Mouse (Mus musculus) erythroblast, adult 5-6 weeks (primary cell): Measurements from ENCODE around the gene Polr1d. TPM values are rescaled to one million over a fixed set of nuclear protein-coding genes. Genes with fewer than 3 reads are reported as not detected.

Source experiments
- ATAC-seq: replicated peaks from 2 replicates; pipeline ENCODE4 v1.8.0; 2016; ENCODE audit warnings: moderate number of reproducible peaks, mild to moderate bottlenecking, moderate TSS enrichment, inconsistent platforms; ENCODE audit not compliant: poor library complexity, low FRiP score, severe bottlenecking
- total RNA-seq, 2 experiments: library from RNA; stranded (forward) in 1 of 2; stranded (reverse) in 1 of 2; fragments of 150-400 nt in 1 of 2; fragments of 200-764, 138-1000 nt in 1 of 2; gene quantifications; 2 replicates each; pipeline versions ENCODE4 v1.2.3 to v1.2.4; 2015 to 2017; ENCODE audit warnings: low replicate concordance in 2 of 2

Gene Polr1d
- total RNA-seq, 2 experiments from 2014 or later = 26.9 to 27.9 TPM

DNA sequence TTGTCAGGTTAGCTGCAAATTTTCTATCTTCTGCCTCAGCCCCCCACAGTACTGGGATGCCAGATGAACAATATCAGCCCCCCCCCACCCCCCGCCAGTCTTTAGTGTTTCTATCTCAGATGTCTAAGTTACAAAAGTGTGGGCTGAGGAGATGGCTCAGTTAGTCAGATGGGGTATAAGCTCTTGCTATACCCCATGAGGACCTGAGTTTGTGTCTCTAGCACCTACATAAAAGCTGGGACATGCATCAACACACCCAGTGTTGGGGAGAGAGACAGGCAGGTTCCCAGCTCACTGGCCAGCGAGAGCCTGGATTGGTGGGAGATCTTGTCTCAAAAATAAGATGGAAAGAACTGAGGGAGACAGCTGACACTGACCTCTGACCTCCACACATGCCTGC is 52.6 kb downstream of the Polr1d start:
- ATAC-seq = no peak

- no peak for ATAC-seq
Observed at GRCm38 (mm10) chr5:147131912-147132311, 55.1 kb downstream of the Polr1d start.

- ATAC-seq = no peak
Observed at GRCm38 (mm10) chr5:147133662-147134061, 56.8 kb downstream of the Polr1d start.

DNA sequence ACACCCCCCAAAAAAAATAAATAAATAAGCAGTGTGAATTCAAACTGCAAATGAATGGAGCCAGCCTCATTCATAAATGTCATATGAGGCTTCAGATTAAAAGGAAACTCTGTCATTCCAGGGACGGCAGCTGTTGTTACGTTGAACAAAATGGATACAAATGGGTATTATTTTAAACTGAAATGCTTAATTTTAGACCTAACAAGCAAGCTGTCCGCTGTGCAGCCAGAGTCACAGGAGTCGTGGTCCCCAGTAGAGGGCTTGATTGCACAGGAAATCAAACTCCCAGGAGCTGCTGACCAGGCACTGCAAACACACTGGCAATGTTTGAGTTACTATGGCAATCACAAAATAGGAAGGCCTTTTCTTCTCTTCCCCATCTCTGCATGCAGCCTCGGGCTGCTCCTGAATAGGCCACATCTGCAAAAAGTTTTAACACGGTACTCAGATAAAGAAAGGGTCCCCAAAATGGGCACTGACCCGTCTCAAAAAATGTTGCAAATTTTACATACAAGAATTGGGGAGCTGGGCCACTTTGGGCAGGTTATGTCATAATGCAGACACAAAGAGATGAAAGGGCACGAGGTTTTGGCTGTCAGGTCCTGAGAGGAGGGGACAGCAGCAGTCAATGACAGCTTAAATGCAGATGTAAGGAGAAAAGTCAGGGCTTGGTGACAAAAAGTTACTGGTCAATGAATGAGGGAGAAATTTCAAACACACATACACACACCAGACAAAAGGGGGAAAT is 57.7 kb downstream of the Polr1d start:
- ATAC-seq = no peak

DNA sequence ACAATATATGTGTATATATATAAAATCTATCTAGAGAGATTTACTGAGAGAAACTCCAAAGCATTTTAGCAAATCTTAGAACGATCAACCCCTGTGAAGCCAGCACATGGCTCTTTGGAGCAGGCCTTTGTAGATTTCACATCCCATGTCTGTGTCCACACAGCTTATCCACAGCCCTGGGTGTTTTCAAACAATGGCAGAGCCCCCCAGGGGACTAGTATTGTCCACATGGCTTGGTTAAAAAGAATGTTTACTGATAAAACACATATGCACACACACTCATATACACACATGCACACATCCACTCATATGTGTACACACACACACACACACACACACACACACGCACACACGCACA is 58.2 kb downstream of the Polr1d start:
- ATAC-seq = no peak

DNA sequence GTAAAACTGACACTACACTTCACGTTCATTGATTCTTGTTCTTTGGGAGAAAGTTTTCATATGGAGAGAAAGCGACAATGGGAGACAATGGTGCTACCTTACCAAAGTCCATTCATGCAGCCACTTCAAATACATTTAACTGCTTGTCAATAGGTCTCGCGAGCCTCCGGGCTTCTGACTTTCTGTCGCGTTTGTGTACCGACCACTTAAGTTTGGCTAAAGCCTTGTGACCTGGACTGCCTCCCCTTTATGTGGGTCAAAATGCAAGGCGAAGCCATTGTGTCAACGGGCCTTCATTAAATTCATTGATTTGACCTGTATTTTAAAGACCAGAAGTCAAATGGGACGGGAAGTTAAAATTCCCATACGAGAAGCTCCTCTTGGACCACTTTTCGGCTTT is 59.1 kb downstream of the Polr1d start:
- no peak for ATAC-seq

DNA sequence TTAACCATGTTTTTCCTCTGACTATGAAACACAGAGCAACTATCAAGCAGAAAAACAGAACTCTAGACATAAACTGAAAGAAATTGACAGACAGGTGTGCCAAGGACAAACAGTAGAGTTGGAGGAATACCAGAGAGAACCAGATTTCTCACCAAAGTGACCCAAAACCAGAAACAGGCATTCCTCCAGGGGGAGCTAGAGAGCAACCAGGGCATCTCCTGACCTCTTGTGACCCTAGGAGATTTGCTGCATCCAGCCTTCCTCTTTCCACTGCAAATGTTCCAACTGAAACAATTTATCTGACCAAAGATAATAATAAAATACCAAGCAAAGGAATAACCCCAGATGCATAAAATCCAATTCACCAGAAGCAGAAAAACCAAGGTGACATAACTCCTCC is 70.5 kb downstream of the Polr1d start:
- ATAC-seq = no peak

GRCm38 (mm10) chr5:147154806-147155371 is 78.0 kb downstream of the Polr1d start:
- no peak for ATAC-seq

DNA sequence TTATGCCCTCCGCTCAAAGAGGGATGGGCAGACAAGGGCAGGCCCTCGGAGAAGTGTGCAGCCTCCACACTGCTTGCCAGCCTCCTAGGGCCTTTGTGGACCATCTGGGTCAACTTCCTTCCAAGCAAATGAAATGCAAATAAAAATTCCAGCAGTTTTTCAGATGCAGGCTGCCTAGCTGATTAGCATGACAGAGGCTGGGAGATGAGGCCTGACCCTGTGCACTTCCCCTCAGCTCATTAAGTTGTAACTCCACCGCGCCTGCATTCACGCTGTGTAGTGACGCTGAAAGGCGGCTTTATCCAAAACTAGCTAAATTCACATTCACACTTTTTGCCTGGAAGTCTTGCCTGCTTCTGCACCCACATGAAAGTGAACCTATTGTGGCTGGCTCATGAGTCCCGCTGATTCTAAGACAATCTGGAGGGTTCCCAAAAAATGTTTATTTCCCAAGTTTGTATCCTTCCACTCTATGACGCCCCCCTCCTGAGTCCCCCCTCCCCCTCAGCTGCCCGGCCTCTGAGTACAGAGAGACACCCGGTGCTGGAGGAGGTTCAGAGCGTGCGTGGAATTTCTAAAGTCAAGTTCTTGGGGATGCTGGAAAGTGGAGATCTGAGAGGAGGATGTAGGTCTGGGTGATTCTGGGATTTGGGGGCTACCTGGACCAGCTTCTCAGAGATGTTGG is 78.7 kb downstream of the Polr1d start:
- no peak for ATAC-seq

GRCm38 (mm10) chr5:147156376-147156775 is 79.5 kb downstream of the Polr1d start:
- ATAC-seq = no peak

GRCm38 (mm10) chr5:147157441-147157840 is 80.6 kb downstream of the Polr1d start:
- ATAC-seq = no peak

DNA sequence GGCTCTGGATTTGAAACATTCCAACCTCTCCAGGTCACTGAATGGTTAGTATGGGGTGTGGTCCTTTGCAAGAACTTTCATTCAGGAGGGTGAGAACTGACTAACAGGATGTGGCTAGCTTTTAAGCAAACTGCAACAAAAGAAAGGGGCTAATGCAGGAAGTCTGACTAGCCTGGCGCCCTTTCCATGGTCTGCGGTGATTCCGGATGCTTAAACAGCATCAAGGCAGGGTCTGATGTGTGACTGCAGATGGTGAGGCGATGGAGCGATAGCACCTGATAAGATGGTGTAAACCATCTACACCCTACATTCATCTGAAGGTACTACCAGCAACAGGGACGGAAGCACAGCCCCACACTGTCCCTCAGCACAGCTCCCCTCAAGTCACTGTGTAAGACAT is 82.5 kb downstream of the Polr1d start:
- no peak for ATAC-seq

DNA sequence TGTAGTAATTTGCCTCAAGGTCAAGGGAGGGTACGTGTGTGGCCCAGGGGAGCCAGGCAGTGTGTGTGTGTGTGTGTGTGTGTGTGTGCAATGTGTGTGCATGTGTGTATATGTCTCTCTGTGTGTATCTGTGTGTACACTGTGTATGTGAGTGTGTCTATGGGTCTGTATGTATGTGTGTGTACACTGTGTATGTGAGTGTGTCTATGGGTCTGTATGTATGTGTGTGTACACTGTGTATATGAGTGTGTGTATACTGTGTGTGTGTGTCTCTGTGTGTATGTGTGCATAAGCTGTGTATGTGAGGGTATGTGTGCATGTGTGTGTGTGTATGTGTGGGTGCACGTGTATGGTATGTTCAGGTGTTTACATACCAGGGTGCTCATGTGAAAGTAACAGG is 82.9 kb downstream of the Polr1d start:
- ATAC-seq = no peak

Other genes starting within 250 kb of the Polr1d start
- gene Rpl21, start 244.2 kb upstream of the Polr1d start, total RNA-seq (2015; ENCODE audit: low replicate concordance) = 373 and 491 TPM in 2 replicates
- 439 and 475 TPM in 2 replicates for gene Rpl21, start 244.2 kb upstream of the Polr1d start, total RNA-seq (2017; ENCODE audit: low replicate concordance)
- not detected in 2 replicates for gene Rasl11a, start 232.0 kb upstream of the Polr1d start, total RNA-seq (2015; ENCODE audit: low replicate concordance)
- not detected in 2 replicates for gene Rasl11a, start 232.0 kb upstream of the Polr1d start, total RNA-seq (2017; ENCODE audit: low replicate concordance)
- 5.0 and 46.5 TPM in 2 replicates for gene Gtf3a, start 128.4 kb upstream of the Polr1d start, total RNA-seq (2015; ENCODE audit: low replicate concordance)
- gene Gtf3a, start 128.4 kb upstream of the Polr1d start, total RNA-seq (2017; ENCODE audit: low replicate concordance) = 22.2 and 23.8 TPM in 2 replicates
- 0.42 and 0.58 TPM in 2 replicates for gene Mtif3, start 113.2 kb upstream of the Polr1d start, total RNA-seq (2015; ENCODE audit: low replicate concordance)
- 3.8 and 7.5 TPM in 2 replicates for gene Mtif3, start 113.2 kb upstream of the Polr1d start, total RNA-seq (2017; ENCODE audit: low replicate concordance)
- 0.84 and 6.5 TPM in 2 replicates for gene Lnx2, start 464 bp upstream of the Polr1d start, total RNA-seq (2015; ENCODE audit: low replicate concordance)
- 1.8 and 2.0 TPM in 2 replicates for gene Lnx2, start 464 bp upstream of the Polr1d start, total RNA-seq (2017; ENCODE audit: low replicate concordance)
- not detected in 2 replicates for gene Gsx1, start 111.6 kb downstream of the Polr1d start, total RNA-seq (2015; ENCODE audit: low replicate concordance)
- not detected in 2 replicates for gene Gsx1, start 111.6 kb downstream of the Polr1d start, total RNA-seq (2017; ENCODE audit: low replicate concordance)
- gene Pdx1, start 192.9 kb downstream of the Polr1d start, total RNA-seq (2015; ENCODE audit: low replicate concordance) = not detected in 2 replicates
- not detected in 2 replicates for gene Pdx1, start 192.9 kb downstream of the Polr1d start, total RNA-seq (2017; ENCODE audit: low replicate concordance)
- gene Cdx2, start 230.2 kb downstream of the Polr1d start, total RNA-seq (2015; ENCODE audit: low replicate concordance) = not detected in 2 replicates
- gene Cdx2, start 230.2 kb downstream of the Polr1d start, total RNA-seq (2017; ENCODE audit: low replicate concordance) = not detected in 2 replicates
- gene Urad, start 245.4 kb downstream of the Polr1d start, total RNA-seq (2015; ENCODE audit: low replicate concordance) = not detected in 2 replicates
- not detected in 2 replicates for gene Urad, start 245.4 kb downstream of the Polr1d start, total RNA-seq (2017; ENCODE audit: low replicate concordance)